In the genomic region with DNA sequence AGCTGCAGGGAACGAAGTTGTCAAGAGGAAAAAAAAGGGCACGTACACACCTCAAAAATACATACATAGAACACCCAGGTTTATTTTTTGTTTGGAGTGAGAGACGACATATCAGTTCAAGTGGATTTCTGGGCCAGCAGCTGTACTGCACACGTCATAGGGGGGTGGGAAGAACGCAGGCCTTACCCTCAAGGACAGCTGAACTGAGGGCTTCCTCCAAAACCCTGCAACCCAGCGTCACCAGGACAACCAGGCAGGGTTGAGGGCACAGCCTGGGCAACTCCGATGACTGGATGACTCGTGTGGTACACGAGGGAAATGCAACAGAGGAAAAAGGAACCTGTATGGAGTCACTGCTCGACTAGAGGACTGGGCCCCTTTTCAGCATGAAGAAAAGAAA, we compare ENCODE assay signal across 9 mouse cellular contexts. TPM values are rescaled to one million over a fixed set of nuclear protein-coding genes. Genes with fewer than 3 reads are reported as not detected.
DNase-seq lines count a peak whose midpoint lies in the region; ATAC-seq and TF ChIP-seq lines count a peak whose summit lies in the region.
"Had no signal": no experiment of that assay in that cellular context is flagged by ENCODE, and none has a peak within 500 bp of the region (broad histone marks: within the 10 kb centered on the region; RNA-seq: fewer than 3 reads in every experiment).

No protein-coding gene starts in this region.

- no peak for DNase-seq in kidney, adult 2 months
- peak; percentile 28 for DNase-seq in embryo, embryonic 9.5 days (ENCODE audit: extremely low spot score)
- DNase-seq in splenic B cell, adult 2 months (ENCODE audit: low read depth, low spot score): peak; percentile 35
- DNase-seq in urinary bladder, postnatal 14 days (ENCODE audit: low spot score): no peak
- no peak for DNase-seq in cerebellum, adult 11-12 months

- TF ChIP-seq CTCF in kidney, adult 2 months (conservative IDR thresholded peaks at IDR 0.05; ENCODE audit: insufficient read depth, insufficient read length, low read depth, low read length): no peak

- ATAC-seq in kidney, embryonic 15.5 days (replicated peaks; ENCODE audit: low FRiP score): no peak
- ATAC-seq in hindbrain, embryonic 12.5 days (ENCODE audit: low FRiP score): no peak; the same call in 1 of the 2 replicates
- ATAC-seq in liver, embryonic 12.5 days: no peak

- 0 out of 2 replicates have a peak overlapping the region, but pooled peaks have one; percentile 8 for H3K27ac ChIP-seq in kidney, adult 2 months (ENCODE audit: insufficient read depth, low read depth, low read length)
- no peak overlapping the region for H3K27ac ChIP-seq in kidney, embryonic 15.5 days
- peak overlapping the region; percentile 60; the same call in 1 of the 2 replicates for H3K27ac ChIP-seq in hindbrain, embryonic 12.5 days
- no peak overlapping the region for H3K27ac ChIP-seq in liver, embryonic 12.5 days

- no peak overlapping the region for H3K4me2 ChIP-seq in kidney, embryonic 15.5 days
- H3K4me2 ChIP-seq in hindbrain, embryonic 12.5 days (replicated peaks): no peak overlapping the region
- no peak overlapping the region for H3K4me2 ChIP-seq in liver, embryonic 12.5 days

- H3K27me3 ChIP-seq in kidney, adult 2 months (replicated peaks; ENCODE audit: control insufficient read depth, insufficient read depth, low read length): no peaks in the 10 kb centered on the region
- no peaks in the 10 kb centered on the region for H3K27me3 ChIP-seq in kidney, embryonic 15.5 days
- H3K27me3 ChIP-seq in hindbrain, embryonic 12.5 days: no peaks in the 10 kb centered on the region
- H3K27me3 ChIP-seq in splenic B cell, adult 2 months (ENCODE audit: control insufficient read depth, insufficient read depth, low read length, poor library complexity, severe bottlenecking): no peaks in the 10 kb centered on the region
- no peaks in the 10 kb centered on the region for H3K27me3 ChIP-seq in liver, embryonic 12.5 days (replicated peaks)

- no peak for TF ChIP-seq POLR2A in kidney, adult 2 months (IDR thresholded peaks at IDR 0.05; ENCODE audit: low read depth, low read length)

- no peak overlapping the region for H3K9ac ChIP-seq in kidney, embryonic 15.5 days
- no peak overlapping the region for H3K9ac ChIP-seq in hindbrain, embryonic 12.5 days
- H3K9ac ChIP-seq in liver, embryonic 12.5 days: no peak overlapping the region

- WGBS in kidney, adult 2 months: 66% methylated on average over 10 of the region's 10 CpGs
- WGBS in kidney, embryonic 15.5 days: 60% methylated on average over 9 of the region's 10 CpGs
- WGBS in hindbrain, embryonic 12.5 days: 35% methylated on average over 9 of the region's 10 CpGs
- WGBS in liver, embryonic 12.5 days (ENCODE audit: insufficient replicate concordance): 47% methylated on average over 9 of the region's 10 CpGs

- peaks cover 54% of the 10 kb centered on the region for H3K4me1 ChIP-seq in kidney, adult 2 months (ENCODE audit: control insufficient read depth, insufficient read depth, low read length)
- peaks cover 94% of the 10 kb centered on the region for H3K4me1 ChIP-seq in kidney, embryonic 15.5 days
- H3K4me1 ChIP-seq in hindbrain, embryonic 12.5 days: peaks cover 86% of the 10 kb centered on the region
- H3K4me1 ChIP-seq in liver, embryonic 12.5 days: peaks cover 53% of the 10 kb centered on the region

- no peaks in the 10 kb centered on the region for H3K36me3 ChIP-seq in kidney, adult 2 months (ENCODE audit: control insufficient read depth, insufficient read depth, low read length)
- H3K36me3 ChIP-seq in kidney, embryonic 15.5 days: peaks cover 16% of the 10 kb centered on the region; the same call in 1 of the 2 replicates
- peaks cover 24% of the 10 kb centered on the region for H3K36me3 ChIP-seq in hindbrain, embryonic 12.5 days
- no peaks in the 10 kb centered on the region for H3K36me3 ChIP-seq in splenic B cell, adult 2 months (ENCODE audit: control insufficient read depth, insufficient read depth, low read length, poor library complexity, severe bottlenecking)
- peaks cover 12% of the 10 kb centered on the region; the same call in 1 of the 2 replicates for H3K36me3 ChIP-seq in liver, embryonic 12.5 days

- H3K4me3 ChIP-seq in kidney, adult 2 months (ENCODE audit: insufficient read depth, low read depth, low read length): no peak overlapping the region
- H3K4me3 ChIP-seq in kidney, embryonic 15.5 days (replicated peaks): no peak overlapping the region
- H3K4me3 ChIP-seq in hindbrain, embryonic 12.5 days: no peak overlapping the region
- H3K4me3 ChIP-seq in liver, embryonic 12.5 days: no peak overlapping the region

- no peaks in the 10 kb centered on the region for H3K9me3 ChIP-seq in kidney, embryonic 15.5 days (replicated peaks)
- no peaks in the 10 kb centered on the region for H3K9me3 ChIP-seq in hindbrain, embryonic 12.5 days (replicated peaks)
- no peaks in the 10 kb centered on the region for H3K9me3 ChIP-seq in liver, embryonic 12.5 days (replicated peaks)
- H3K9me3 ChIP-seq: G1E had no signal

RNA-seq across cellular contexts. Expression of a gene that starts 25.9 kb away (rescaled TPM):
- polyA plus RNA-seq in kidney, adult 2 months (2012; rRNA removed): 40.4 and 43.5 TPM in 2 replicates
- polyA plus RNA-seq in kidney, embryonic 15.5 days (2015; fragmentation: Nextera tagmentation; extraction: Ambion mirVana): 29.1 and 29.3 TPM in 2 replicates
- polyA plus RNA-seq in hindbrain, embryonic 12.5 days (2016; fragmentation: Nextera tagmentation; extraction: Ambion mirVana): 34.8 and 35.9 TPM in 2 replicates
- 5.0 and 5.2 TPM in 2 replicates for polyA plus RNA-seq in liver, embryonic 12.5 days (2016; fragmentation: Nextera tagmentation; extraction: Ambion mirVana)

Comparison
In these comparisons a context has a peak if more than half of its experiments do, and no peak if none do; other contexts are left out.
1. H3K27ac ChIP-seq: peak in kidney, adult 2 months (single experiment) and hindbrain, embryonic 12.5 days (single experiment); none in kidney, embryonic 15.5 days (single experiment) and liver, embryonic 12.5 days (single experiment).
2. DNase-seq: peak in embryo, embryonic 9.5 days (single experiment) and splenic B cell, adult 2 months (single experiment); none in kidney, adult 2 months (single experiment), urinary bladder, postnatal 14 days (single experiment) and cerebellum, adult 11-12 months (single experiment).